Mouse (Mus musculus) right cerebral cortex, postnatal 4 days (tissue): ENCODE measurements around the gene Pmepa1.

Source experiments
- DNase-seq: peaks from one replicate; pipeline ENCODE4 v3.0.0-alpha.2; 2022

Gene Pmepa1

DNA sequence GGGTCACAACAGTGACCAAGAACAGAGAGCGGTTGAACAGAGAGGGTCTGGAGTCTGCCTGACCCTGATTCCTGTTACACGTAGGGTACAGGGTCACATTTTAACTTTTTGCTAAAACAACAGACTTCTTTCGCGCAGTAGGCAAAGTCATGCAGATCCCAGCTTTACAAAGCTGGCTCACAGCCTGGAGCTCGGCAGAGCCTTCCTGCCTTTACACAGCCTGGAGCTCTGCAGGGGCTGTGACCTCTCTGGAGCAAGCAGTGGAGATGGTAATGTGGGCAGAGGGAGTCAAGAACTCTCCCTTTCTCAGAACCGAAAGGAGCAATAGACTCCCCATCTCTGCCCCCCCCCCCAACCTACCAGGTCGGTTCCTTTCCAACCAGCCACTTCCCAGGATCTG, 51.5 kb downstream of the Pmepa1 start:
- no peak for DNase-seq

DNA sequence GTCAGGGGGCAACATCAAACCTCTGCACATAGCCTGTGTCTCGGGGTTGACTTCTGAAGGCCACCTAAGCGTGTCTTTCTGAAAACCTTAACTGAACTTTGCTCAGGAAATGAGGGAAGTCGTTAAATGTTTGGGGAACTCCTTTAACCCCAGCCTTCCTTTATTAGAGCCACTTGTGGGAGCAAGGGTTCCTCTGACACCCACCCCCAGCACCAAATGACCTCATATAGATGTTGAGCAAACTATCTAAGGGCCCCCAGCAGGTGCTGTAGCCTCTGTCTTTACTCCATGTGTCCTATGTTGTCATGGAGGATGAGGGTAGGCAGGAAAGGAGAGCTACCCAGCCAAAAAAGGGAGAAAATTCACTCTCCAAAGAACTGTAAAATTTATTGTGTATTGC, 52.2 kb downstream of the Pmepa1 start:
- no peak for DNase-seq

DNA sequence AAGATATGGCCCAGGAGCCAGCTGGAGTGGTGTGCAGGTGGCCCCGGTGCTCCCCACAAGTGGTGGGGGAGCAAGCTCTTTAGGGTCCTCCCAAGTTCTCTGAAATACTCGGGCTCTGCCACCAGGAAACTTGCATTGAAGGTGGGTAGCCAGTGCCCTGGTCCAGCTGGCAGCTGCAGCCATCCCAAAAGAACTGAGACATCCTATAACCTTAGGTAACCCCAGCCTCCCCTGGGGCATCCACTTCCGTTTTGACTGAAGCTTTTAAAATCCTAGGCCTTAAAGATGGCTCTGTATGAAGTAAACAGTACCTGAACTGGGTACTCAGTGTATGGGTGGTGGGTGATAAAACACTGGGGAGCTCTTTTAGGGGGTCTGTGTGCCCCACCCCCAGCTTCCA, 52.8 kb downstream of the Pmepa1 start:
- no peak for DNase-seq

DNA sequence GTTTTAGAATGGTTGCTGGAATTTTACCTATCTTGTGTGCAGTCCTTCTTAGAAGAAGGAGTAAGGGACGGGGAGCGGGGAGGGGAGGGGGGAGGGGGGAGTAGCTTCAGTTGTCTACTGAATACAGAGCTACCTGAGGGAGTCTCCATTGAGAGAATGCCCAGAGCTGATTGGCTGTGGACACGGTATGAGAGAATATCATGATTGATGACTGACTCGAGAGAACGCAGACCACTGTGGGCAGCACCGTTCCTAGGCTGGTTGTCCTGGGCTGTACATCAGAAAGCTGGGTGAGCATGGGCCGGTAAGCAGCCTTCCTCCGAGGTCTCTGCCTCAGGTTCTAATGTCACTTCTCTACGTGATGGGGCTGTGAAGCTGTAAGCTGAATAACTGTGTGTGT, 55.6 kb downstream of the Pmepa1 start:
- peak; percentile 2 for DNase-seq

DNA sequence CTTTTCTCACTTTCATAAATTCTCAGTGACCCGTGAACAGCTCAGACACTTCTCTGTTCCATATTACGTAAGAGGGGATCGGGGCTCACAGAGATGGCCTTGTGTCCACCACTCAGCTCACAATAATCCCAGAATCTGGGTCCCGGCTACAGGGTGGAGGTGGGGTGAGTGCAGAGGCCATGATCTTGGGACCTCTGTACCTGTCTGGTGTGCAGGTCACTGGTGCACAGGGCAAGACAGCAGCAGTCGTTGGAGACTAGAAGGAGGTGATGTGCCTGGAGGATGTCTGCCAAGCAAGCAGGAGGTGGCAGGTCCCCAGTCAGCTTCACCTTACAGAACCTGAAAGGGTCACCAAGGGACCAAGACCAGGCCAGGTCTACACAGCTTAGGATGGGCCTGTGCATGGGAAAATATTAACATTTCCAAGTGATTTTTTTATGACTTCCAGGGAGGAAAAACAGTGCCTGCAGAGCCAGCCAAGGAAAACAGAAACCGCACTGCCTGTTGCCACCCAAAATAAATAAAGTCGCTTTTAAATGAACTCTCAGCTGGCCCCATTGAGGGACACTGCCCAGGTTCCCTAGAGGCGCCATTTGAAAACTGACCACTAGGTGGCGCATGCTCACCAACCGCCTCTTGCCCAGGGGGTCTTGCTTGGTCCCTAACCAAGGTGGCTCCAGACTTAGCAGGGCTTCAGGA, 56.9 kb downstream of the Pmepa1 start:
- DNase-seq, result peak; percentile 32

DNA sequence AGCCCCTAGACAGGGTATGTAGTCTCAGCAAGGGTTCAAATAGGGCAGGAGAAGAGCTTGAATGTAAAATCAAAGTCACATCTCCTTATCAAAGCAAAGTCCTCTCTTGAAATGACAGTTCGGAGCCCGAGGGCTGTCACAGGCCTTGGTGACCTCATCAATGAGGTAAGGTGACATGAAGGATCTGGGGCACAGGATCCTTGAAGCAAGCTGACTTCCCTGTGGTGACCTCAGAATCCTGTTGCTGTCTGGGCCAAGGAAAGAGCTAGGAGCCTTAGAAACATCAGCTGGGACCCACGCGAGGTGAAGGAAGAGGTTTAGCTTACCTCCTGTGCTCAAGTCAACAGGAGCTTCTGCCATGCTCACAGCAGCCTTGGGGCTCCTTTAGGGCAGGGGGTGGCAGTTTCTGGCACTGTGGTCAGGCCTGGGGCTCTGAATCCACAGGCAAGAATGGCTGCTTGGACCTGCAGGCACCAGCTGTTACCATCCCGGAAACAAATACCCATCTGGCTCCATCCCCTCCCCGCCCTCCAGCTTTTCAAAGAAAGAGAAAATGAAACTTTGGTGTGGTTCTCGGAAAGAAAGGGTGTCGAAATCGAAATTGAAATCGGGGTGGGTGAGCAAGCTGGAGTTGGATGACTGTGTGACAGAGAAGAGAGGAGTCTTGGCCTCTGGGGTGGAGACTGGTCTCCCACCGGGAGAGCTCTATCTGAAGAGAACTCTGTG, 57.8 kb downstream of the Pmepa1 start, which contains the start of gene Zbp1:
TSS of gene Zbp1 (minus strand) at position 508 of the 726 bp plus-strand sequence.
- DNase-seq, result peak; percentile 1

DNA sequence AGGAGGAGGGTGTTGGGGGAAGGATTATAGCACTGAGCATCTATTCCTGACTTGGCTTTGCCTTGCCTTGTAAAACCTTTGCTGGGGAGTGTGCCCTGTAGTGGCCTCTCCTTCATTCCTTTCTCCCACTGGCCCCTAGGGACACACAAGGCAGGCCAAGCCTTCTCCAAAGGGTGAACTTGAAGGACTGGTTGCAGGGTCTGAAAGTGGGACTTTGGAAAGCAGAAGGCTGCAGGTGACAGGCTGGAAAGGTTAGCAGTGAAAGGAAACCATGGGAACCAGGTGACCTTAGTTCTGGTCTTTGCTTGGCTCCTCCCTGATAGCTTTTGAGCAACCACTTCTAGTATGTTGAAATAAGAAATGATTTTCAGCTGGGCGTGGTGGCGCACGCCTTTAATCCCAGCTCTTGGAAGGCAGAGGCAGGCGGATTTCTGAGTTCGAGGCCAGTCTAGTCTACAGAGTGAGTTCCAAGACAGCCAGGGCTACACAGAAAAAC, 58.5 kb downstream of the Pmepa1 start:
- no peak for DNase-seq

DNA sequence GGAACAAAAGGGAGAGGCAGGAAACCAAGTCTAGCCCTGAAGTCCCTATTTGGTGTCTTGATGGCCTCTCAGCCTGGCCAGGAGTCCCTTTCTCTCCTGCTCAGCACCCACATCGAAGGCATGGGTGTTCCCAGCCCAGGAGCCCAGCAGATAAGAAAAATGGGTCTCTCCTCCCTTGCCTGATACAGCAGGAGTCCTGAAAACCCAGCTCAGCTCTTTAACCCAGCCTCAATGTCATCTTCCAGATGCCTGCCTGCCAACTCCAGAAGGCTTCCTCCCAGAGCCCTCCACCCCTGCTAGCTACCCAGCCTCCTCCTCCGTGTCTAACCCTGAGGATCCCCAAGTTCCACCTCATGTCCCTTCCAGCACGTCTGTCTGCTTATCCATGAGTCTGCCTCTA, 59.1 kb downstream of the Pmepa1 start:
- no peak for DNase-seq

DNA sequence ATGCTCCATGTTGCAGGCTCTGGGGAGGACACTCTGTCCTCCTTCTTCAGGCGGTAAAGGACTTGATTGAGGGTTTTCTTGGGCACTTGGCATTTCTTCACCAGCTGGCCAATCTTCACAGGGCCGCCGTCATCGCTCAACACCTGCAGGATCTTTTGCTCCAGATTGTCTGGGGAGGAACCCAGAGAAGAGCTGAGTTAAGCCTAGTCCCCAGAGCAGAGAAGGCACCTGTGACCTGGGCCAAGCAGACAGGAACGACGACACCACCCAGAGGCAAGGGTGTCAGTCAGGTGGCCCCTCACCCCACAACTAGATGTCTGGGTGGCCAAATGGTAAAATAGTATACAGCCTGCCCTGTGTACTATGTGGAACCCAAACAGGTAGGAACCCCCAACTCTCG, 59.5 kb downstream of the Pmepa1 start:
- no peak for DNase-seq

DNA sequence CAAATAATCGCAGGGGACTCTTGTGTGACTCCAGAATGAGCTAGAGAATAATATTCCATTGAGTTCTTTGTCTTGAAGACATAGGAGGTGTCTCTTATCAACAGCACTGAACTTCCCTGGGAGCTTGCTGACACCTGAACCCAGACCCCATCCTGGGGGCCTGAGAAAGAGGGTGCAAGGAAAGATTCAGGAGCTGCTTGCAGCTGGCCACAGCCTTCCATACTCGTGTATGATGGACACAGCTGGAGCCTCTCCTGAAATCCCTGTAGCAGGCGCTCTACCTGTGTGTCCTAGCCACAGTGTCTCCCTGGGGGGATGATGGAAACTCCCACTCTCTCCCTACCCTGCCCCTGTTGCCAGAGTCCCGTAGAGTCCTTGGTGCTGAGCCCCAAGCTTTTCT, 64.1 kb downstream of the Pmepa1 start:
- no peak for DNase-seq

DNA sequence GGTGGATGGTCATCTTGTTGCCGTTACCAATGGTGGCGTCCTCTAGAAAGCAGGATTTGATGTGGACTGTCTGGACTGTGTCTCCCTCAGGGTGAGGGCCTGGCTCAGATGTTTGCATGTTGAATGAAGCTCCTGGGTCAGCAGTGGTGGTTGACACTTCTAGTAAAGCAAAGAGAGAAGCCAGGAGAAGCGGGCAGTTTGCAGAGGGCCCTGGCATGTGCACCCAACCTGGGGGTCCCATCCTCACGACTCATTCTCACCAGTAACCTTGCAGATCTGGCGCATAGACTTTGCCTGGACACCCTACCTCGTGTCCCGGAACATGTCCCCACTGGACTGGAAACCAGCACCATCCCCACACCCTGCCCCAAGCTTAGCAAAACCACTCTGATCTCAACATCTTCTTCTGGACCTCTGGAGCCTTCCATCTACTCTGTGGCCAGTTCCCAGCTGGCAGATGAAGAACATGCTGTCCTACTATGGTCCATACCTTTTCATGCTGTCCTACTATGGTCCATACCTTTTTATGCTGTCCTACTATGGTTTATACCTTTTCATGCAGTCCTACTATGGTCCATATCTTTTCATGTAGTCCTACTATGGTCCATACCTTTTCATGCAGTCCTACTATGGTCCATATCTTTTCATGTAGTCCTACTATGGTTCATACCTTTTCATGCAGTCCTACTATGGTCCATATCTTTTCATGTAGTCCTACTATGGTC, 67.1 kb downstream of the Pmepa1 start:
- DNase-seq, result no peak

DNA sequence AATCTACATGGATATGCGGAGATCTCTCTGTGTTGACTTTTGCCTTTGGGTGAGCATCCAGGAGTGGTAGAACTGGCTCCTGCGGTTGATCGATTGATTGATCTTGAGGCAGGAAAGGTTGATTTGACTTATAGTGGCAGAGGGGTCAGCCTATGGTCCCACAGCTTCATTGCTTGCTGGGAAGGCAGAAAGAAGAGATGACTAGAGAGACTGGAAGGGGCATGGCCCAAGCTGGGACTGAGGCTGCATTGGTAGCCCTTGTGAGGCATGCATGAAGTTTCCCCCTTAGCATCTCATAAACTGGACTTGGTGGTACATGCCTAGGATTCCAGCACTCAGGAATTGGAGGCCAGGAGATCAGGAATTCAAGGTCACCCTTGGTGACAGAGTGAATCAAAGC, 69.3 kb downstream of the Pmepa1 start:
- no peak for DNase-seq

DNA sequence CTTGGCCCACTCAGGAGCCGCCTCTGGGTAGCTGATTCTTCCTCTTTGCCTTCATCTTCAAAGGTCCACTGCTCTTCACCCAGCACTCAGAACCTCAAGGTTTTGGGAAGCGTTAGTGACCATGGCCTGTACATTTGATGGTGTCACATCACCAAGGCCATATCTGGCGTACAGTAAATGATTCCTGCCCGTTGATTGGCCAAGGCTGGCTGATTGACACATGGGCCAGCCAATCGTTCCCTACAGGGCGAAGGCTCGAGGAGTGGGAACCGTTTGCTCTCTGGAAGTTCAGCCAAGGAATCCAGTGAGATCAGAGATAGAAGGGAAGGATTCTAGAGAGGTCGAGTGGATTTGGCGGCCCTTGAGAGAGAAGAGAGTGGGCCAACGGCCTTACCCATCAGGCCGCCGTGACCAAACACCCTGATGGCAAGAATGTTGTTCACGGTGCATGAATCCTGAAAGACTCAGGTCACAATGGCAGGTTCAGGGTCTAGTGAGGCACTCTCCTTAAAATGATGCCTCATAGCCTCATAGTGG, 70.7 kb downstream of the Pmepa1 start:
- no peak for DNase-seq

DNA sequence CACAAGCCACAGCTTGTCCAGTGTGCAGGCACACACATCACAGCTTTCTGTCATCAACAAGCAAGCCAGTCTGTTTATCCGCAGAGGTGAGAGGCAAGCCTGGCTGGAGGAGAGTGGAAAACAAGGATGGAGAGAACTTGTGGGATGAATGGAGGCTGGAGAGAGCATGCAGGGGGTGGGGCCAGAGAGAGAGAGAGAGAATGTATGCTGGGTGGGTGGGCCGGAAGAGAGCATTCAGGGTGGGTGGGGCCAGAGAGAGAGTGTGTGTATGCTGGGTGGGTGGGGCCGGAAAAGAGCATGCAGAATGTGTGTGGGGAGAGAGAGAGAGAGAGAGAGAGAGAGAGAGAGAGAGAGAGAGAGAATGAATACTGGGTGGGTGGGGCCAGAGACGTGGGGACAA, 71.7 kb downstream of the Pmepa1 start:
- no peak for DNase-seq

DNA sequence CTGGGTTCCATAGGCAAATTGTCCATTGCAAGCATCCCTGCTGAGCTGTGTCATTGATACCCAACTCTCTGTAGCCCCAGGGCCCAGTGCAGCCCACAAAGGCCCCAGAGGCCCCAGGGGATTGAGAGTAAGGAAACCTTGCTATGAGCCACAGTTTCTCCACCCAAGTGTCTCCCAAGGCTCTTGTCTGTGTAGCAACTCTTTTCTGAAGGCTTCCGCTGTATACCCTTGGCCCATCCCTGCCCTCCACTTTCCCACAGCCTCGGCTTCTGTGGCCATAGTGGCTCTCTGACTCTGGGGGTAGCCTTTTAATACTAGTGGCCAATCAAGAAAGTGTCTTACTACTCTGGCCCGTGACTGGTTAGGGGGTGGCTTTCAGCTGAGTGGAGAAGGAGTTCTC, 72.6 kb downstream of the Pmepa1 start:
- DNase-seq, result no peak

DNA sequence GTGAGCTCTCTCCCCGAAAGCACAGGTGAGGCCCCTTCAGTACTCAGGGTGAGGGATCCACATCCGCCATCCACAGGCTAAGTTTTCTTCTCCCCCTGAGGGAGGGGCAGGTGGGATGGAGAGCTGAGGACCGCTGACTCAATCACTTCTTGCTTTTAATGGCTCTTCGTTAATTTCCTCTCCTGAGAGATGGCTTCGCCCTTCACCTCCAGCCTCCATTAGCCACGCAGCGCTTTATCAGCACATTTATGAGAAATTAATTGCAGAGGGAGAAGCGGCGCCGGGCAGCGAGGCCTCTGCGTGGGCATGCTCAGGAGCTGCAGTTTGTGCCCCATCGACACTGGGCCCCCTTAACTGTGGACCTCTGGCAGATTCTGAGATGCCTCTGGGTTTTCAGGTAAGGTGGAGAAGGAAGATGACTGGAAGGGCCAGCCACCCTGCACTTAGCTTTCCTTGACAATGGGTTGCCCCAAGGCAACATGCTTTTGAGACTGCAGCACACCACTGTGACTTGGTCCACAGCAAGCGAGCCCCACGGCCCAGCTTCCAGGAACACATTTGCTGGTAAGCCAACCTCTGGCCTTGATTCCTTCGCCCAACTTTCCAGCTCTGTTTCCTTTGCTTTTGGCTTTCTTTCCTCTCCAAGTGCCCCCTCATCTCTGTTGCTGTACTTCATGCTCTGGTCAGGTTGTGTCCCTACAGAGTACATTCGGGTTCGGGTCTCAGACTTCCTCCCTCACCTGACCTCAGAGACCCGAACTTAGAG, 73.2 kb downstream of the Pmepa1 start:
- no peak for DNase-seq

DNA sequence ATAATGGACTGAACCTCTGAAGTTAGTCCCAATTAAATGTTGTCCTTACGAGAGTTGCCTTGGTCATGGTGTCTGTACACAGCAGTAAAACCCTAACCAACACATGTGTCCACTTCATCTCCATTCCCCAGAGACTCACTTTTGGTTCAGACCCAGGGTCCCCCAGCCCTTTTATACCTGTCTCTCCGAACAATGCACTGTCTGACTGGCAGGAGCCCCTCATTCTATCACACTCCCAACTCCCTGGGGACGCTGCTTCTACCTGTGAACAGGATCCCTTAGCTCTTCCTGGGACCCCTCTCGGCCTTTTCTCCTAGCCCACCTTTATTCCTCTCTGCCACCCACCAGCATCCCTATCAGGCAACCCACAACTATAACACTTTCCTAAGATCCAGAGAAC, 81.5 kb downstream of the Pmepa1 start:
- no peak for DNase-seq

DNA sequence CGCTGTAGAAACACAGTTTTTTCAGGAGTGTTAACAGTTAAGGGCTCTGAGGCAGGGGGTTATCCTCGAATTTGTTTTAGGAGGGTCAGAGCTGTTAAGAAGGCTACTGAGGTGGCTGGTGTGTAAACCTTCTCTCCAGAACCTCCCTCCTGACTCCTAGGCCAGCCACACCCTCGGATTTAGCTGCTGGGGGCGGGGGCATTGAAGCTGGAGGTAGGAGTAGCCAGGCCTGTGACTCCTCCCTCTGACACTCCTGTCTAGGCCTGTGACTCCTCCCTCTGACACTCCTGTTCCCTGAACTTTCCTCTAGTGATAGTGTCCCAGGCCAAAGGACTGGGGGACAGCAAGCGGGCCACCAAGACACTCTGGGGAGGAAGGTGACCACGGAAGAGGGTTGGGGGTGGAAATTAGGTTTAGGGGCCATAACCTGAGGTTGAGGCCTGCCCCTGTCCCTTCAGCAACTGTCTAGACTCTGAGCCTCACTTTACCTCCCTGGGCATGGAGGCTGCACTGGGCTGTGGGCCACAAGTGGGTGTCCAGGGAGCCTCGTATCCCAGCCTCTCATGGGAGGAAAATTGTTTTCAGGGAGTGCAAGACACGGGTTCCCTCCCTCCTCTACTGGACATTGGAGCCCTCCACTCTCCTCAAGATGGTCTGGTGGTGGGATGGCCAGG, 89.0 kb downstream of the Pmepa1 start:
- DNase-seq, result no peak

DNA sequence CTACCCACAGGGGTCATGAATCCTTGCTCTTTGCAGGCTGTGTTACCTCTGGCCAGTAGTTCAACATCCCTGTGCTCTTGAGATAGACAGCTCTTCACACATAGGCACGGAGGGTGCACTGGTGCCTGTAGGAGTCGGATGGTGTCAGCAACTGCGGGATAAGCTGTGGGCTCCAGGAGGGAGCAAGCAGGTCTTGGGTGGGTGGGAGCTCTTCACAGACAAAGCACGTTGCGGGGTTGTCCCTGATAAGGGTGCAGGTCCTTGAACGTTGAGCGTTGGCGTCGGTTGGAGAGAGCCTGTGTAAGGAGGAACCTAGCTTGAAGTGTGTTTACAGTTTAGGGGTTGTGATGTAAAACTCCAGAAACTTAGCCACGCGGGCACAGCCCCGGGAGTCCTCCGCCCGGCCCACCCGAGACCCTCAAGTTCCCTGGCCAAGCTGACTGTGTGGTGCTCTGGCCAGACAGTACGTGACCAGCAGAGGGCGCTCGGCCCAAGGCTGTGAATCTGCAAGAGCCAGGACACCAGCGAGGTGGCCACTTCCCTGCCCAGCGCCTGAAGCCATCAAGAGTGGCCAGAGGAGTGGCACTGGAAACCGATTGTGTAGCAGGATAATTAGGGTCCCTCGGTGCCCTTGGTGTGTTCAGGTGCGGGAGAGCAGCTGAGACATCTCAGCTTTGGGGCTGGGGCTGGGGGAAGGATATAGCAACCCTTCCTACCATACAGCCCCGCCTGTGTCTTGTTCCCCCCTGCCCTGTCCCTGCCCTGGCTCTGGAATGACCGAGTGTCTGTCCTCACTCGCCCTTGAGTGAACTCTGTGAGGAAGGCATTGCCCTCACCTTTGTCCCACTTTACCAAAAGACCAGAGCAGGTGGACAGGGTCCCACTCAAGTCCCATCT, 90.0 kb downstream of the Pmepa1 start:
- peak; percentile 98 for DNase-seq

DNA sequence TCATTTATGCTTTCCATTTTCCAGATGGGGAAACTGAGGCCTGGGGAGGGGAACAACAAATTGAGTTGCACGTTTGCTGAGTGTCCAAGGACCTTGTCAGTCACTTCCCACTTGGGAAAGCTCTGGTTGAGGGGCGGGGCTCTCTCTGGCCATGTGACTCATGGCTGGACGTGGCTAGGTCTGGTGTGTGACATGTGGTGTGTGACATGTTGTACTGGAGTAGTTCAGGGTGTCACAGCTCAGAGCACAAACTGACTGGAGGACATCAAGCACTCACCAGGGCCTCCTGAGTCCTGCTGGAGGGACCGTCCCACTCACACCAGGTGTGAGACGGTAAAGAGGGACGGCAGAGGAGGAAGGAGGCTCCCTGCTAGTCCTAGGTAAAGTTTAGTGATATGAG, 91.1 kb downstream of the Pmepa1 start:
- no peak for DNase-seq

DNA sequence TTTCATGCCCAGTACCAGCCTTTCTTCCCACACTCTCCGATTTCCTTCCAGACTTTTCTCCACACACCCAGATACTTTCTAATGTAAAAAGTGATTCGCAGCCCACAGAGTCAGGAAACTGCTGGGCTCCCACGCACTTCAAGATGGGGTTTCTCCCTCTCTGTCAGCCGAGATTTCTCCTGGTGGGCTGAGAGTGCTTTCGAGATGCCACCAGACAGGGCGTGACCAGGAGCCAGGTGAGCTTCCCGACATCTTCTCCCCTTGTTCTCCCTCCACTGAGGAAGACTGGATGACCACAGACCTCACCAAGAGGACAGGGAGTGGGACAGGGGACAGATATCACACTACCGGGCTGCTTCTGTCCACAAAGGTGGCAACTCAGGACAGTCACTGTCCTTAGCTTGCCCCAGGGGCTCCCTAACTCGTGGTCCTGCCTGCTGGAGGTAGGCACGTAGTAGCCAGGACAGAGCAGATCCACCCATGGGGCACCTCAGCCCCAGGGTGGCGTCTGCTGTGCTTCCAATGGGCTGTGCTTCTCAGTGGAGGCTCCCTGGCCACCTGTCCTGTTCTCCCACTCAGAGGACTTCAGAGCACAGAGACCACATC, 91.8 kb downstream of the Pmepa1 start:
- DNase-seq, result no peak
